Mouse (Mus musculus): ENCODE data around the gene Coq8a. TPM values are rescaled to one million over a fixed set of nuclear protein-coding genes. Genes with fewer than 3 reads are reported as not detected.

The Coq8a gene
- polyA plus RNA-seq, 1 experiment from 2014 or later = 5.4 TPM

DNA sequence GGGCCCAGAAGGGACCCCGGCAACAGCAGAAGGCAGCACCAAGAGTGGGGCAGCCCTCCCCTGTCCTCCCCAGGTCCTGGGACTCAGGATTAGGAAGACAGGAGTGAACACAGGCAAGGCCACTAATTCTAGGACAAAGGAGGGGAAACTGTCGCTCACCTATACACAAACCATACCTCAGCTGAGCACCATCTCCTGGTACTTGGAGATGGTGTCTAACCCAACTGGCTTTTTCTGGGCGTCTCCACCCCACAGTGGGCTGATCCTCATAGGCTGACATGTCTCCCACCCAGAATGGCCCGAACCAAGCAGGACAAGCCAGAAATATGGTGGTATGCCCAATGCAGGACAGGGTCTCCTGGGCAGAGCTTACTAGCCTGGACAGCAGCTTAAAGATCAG lies 26.8 kb downstream of the Coq8a start:
- no peak overlapping the region for H3K9ac ChIP-seq
- H3K4me2 ChIP-seq (replicated peaks) = no peak overlapping the region
- H3K27ac ChIP-seq = no peak overlapping the region
- ATAC-seq (ENCODE audit: insufficient number of reproducible peaks, insufficient read depth, low FRiP score, low TSS enrichment) = no peak
- H3K4me1 ChIP-seq = no peaks in the 10 kb centered on the region
- H3K4me3 ChIP-seq = no peak overlapping the region
- H3K27me3 ChIP-seq = no peaks in the 10 kb centered on the region
- no peaks in the 10 kb centered on the region for H3K36me3 ChIP-seq
- 85% methylated on average over 4 of the region's 4 CpGs for WGBS
- H3K9me3 ChIP-seq = no peaks in the 10 kb centered on the region

DNA sequence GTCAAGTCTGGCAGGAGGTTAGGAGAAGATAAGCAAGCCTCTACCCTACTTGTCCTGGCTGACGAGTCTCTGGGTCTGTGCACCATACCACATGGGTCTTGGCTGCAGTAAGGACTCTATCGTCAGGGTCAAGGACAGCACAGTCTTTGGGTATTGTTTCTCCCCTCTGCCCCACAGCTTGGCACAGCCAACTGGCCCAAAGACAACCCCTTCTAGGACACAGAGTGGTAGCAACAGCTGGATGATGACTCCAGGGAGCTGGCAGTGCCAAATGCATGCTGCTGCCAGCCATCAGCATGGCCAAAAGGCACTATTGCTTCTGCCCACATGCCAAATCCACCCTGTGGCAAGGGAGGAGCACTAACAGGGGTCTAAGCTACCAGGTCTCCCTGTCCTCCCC lies 27.5 kb downstream of the Coq8a start:
- H3K4me1 ChIP-seq = no peaks in the 10 kb centered on the region
- WGBS = 85% methylated on average over 2 of the region's 2 CpGs
- no peak overlapping the region for H3K27ac ChIP-seq
- no peak overlapping the region for H3K4me2 ChIP-seq (replicated peaks)
- peaks cover 2% of the 10 kb centered on the region; the same call in 1 of the 2 replicates for H3K36me3 ChIP-seq
- H3K9ac ChIP-seq = no peak overlapping the region
- H3K9me3 ChIP-seq = no peaks in the 10 kb centered on the region
- no peak for ATAC-seq (ENCODE audit: insufficient number of reproducible peaks, insufficient read depth, low FRiP score, low TSS enrichment)
- no peaks in the 10 kb centered on the region for H3K27me3 ChIP-seq
- no peak overlapping the region for H3K4me3 ChIP-seq

DNA sequence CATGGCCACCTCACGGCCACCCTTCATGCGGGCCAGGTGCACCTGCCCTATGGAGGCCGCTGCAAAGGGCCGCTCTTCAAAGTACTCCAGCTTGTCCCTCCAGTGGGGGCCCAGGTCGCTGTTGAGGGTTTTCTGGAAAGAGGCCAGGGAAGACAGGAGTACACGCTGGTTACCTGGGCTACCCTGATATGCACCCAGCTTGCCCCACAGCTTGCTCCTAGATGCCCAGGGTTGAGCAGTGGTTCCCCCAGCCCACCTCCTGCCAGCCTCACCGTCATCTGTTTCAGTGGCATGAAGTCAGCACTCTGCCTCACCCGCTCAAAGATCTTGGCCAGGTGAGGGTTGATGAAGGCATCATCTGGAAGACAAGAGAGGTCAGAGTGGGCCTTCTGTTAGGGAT lies 29.3 kb downstream of the Coq8a start:
- no peak overlapping the region for H3K9ac ChIP-seq
- H3K4me2 ChIP-seq (replicated peaks) = no peak overlapping the region
- no peaks in the 10 kb centered on the region for H3K4me1 ChIP-seq
- peaks cover 10% of the 10 kb centered on the region; the same call in 1 of the 2 replicates for H3K36me3 ChIP-seq
- no peak overlapping the region for H3K4me3 ChIP-seq
- H3K27me3 ChIP-seq = no peaks in the 10 kb centered on the region
- no peaks in the 10 kb centered on the region for H3K9me3 ChIP-seq
- 82% methylated on average over 8 of the region's 8 CpGs for WGBS
- no peak for ATAC-seq (ENCODE audit: insufficient number of reproducible peaks, insufficient read depth, low FRiP score, low TSS enrichment)
- H3K27ac ChIP-seq = no peak overlapping the region

DNA sequence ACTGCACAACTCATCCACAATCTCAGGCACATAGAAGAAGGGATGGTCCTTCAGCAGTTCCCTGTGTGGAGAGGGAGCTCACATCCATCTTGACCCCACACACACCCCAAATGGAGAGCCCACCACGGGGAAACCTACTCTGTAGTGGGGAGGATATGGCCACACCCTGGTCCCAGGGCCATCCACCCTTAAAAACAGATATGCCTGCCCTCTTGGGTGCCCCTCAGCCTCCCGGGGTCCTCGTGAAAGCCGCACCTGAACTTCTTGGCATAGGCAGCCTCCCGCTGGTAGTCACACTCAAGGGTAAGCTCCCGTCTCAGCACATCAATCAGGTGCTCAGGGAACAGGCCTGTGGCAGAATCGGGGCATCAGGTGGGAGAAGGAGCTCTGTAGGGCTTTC lies 30.2 kb downstream of the Coq8a start:
- Histone ChIP-seq H3K9ac (no peak overlapping the region), H3K27me3 (no peaks in the 10 kb centered on the region), H3K4me3 (no peak overlapping the region), H3K9me3 (no peaks in the 10 kb centered on the region), H3K36me3 (peaks cover 10% of the 10 kb centered on the region; the same call in 1 of the 2 replicates), H3K27ac (no peak overlapping the region), H3K4me1 (no peaks in the 10 kb centered on the region), H3K4me2 (replicated peaks) (no peak overlapping the region)
- ATAC-seq (ENCODE audit: insufficient number of reproducible peaks, insufficient read depth, low FRiP score, low TSS enrichment) = no peak
- WGBS = 89% methylated on average over 7 of the region's 7 CpGs

DNA sequence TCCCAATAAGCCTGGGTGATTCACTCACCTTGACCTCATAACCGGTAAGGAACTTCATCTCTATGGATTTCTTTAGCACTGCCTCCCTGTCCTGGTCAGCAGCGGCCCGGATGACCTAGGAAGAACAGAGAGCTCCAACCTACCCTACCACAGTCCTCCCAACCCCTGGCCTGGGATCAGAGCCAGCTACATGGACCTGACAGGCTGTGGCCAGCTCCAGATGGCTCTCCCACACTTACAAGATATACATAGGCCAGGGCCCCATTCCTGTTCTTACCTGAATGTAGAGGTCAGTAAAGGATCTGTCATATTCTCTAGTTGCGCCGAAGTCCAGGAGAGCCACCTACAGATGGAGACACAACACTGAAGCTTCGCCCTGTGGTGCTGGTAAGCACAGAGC lies 31.1 kb downstream of the Coq8a start:
- H3K27ac ChIP-seq = no peak overlapping the region
- H3K4me3 ChIP-seq = no peak overlapping the region
- 95% methylated on average over 6 of the region's 6 CpGs for WGBS
- H3K27me3 ChIP-seq = no peaks in the 10 kb centered on the region
- no peaks in the 10 kb centered on the region for H3K4me1 ChIP-seq
- no peak for ATAC-seq (ENCODE audit: insufficient number of reproducible peaks, insufficient read depth, low FRiP score, low TSS enrichment)
- no peak overlapping the region for H3K4me2 ChIP-seq (replicated peaks)
- H3K9ac ChIP-seq = no peak overlapping the region
- peaks cover 10% of the 10 kb centered on the region; the same call in 1 of the 2 replicates for H3K36me3 ChIP-seq
- no peaks in the 10 kb centered on the region for H3K9me3 ChIP-seq

DNA sequence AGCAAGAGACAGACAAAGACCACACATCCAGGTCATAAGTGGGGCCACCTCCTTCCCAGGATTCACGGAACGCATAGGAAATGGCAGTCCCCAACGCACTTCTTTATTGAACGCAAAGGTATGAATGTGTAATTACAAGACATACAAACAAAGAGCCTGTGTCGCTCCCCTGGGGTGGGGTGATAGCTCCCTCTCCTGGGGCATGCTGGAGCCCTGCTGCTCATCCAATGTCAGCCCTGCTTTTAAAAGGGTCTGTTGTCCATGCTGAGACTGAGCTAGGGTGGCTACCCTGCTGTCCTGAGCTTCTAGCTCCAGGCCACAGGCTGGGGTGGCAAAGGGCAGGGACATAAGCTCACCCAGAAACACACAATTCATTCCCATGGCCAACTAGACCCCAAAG lies 32.9 kb downstream of the Coq8a start:
- H3K9ac ChIP-seq = no peak overlapping the region
- WGBS = 80% methylated on average over 5 of the region's 5 CpGs

DNA sequence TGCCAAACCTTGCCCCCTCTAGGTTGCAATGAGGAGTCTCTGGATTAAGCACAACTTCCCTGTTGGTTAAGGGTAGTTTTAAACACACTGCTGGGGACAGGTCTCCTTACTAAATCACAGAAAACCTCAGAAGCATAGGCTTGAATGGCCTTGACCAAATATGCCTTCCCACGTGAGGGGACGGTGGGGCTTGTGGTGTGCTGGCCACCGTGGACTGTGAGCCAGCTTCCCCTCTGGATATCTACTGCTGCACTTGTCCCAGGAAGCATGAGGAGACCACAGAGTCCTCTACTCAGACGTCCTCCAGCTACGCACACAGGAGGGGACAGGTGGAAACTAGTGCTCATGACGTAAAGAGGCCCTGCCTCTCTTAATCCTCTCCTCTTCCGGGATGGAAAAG lies 36.4 kb downstream of the Coq8a start:
- Histone ChIP-seq H3K36me3 (peaks cover 28% of the 10 kb centered on the region), H3K4me2 (replicated peaks) (no peak overlapping the region), H3K9ac (no peak overlapping the region), H3K27ac (no peak overlapping the region), H3K4me3 (no peak overlapping the region), H3K9me3 (no peaks in the 10 kb centered on the region), H3K4me1 (no peaks in the 10 kb centered on the region), H3K27me3 (no peaks in the 10 kb centered on the region)
- WGBS = 72% methylated on average over 7 of the region's 7 CpGs
- ATAC-seq (ENCODE audit: insufficient number of reproducible peaks, insufficient read depth, low FRiP score, low TSS enrichment) = no peak

More for the DNA sequence above, 32.9 kb downstream of the Coq8a start:
- Histone ChIP-seq H3K4me2 (replicated peaks) (no peak overlapping the region), H3K27ac (no peak overlapping the region), H3K9me3 (no peaks in the 10 kb centered on the region), H3K36me3 (peaks cover 19% of the 10 kb centered on the region; the same call in 1 of the 2 replicates), H3K4me1 (no peaks in the 10 kb centered on the region), H3K4me3 (no peak overlapping the region), H3K27me3 (no peaks in the 10 kb centered on the region)
- ATAC-seq (ENCODE audit: insufficient number of reproducible peaks, insufficient read depth, low FRiP score, low TSS enrichment) = no peak

DNA sequence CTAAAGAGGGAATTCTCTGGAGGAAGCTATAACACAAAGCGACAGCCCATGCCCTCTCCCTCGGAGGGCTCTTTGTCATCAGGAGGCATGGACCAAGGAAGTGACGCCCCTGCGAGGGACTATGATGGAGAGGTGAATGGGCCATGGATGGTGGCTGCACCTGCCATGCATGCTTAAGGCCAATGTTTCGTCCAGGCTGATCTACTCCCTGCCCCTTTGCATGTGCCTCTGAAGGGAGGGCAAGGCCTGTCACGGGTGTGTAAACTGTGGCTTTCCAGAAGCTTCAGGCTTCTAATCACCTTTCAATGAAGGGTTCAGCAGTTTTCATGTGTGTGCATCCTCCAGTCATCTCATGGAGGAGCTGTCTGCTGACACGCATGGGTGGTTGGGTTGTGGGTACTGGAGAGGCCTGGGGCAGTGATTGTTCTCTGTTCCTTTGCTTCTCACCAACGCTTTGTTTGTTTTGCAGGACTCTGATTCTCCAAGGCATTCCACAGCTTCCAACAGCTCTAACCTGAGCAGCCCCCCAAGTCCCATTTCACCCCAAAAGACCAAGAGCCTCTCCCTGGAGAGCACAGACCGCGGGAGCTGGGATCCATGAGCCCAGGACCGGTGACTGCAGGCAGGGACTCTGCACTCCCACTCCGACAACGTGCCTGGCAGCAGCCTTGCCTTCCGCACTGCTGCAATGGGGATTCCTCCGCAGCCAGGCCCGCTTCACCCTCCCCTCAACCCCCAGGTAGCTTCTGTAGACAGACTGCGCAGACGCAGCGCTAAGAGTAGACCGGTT lies 37.6 kb downstream of the Coq8a start:
- H3K4me1 ChIP-seq = no peaks in the 10 kb centered on the region
- H3K27ac ChIP-seq = no peak overlapping the region
- 90% methylated on average over 20 of the region's 20 CpGs for WGBS
- no peak overlapping the region for H3K9ac ChIP-seq
- no peak for ATAC-seq (ENCODE audit: insufficient number of reproducible peaks, insufficient read depth, low FRiP score, low TSS enrichment)
- H3K27me3 ChIP-seq = no peaks in the 10 kb centered on the region
- H3K4me3 ChIP-seq = no peak overlapping the region
- H3K9me3 ChIP-seq = no peaks in the 10 kb centered on the region
- H3K36me3 ChIP-seq = peaks cover 30% of the 10 kb centered on the region
- no peak overlapping the region for H3K4me2 ChIP-seq (replicated peaks)

DNA sequence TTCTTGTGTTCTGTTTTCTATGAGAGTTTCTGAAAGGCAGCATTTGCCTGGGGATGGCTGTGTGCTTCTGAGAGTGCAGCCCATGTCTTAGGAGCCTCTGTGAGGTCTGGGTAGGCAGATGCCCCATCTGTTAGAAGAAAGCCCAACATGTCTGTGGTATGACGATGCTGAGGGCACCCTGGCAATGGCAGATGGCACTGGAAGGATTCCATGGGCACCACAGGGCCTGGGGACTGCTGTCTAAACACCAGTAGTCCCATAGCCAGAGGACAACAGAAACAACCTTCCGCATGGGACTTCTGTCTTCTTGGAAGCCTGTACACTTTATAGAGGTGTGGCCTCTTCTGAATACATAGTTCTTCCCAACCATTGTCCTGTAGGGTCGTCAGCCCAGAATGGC lies 38.2 kb downstream of the Coq8a start:
- WGBS = 86% methylated on average over 3 of the region's 3 CpGs

DNA sequence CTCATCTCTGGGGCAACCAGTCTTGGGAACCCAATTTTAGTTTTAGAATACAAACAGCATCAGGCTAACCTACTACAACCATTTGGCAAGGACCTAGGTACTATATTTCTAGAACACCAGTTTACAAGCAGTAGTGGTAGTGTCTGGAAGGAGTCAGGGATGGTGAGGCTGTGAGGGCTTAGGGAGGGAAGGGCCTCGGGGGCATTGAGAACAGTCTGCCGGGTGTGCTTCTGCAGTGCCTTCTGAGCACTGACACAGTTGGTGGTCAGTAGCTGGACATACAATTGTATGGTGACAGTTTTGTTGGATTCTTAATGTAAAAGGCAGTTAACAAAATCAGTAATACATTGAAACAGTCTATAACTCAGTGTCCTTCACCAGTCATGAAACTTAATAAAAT lies 38.9 kb downstream of the Coq8a start:
- no peak overlapping the region for H3K9ac ChIP-seq
- WGBS = 78% methylated on average over 2 of the region's 2 CpGs

More for the DNA sequence above, 38.2 kb downstream of the Coq8a start:
- no peaks in the 10 kb centered on the region for H3K27me3 ChIP-seq
- no peak overlapping the region for H3K27ac ChIP-seq
- no peak overlapping the region for H3K4me2 ChIP-seq (replicated peaks)
- no peak overlapping the region for H3K9ac ChIP-seq
- no peaks in the 10 kb centered on the region for H3K4me1 ChIP-seq
- ATAC-seq (ENCODE audit: insufficient number of reproducible peaks, insufficient read depth, low FRiP score, low TSS enrichment) = no peak
- no peak overlapping the region for H3K4me3 ChIP-seq
- H3K9me3 ChIP-seq = no peaks in the 10 kb centered on the region
- H3K36me3 ChIP-seq = peaks cover 26% of the 10 kb centered on the region

DNA sequence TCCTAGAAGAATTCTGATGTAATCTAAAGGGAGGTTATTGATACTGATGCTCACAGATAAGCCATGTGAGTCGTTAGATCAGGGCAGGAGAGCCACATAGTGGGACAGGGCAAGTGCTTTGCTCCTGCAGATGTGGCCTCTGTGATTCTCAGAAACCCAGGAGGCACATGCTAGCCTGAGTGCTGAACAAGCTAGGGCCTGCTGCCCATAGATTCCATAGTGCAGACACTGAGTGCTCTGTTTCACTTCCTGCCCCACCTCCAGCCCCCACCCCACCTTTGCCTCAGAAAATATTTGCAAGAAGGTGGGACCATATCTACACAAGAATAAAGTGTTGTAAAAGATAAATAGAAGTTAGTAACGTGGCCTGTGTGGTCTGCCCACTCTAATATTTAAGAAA lies 40.8 kb downstream of the Coq8a start:
- 62% methylated on average over 2 of the region's 2 CpGs for WGBS
- Histone ChIP-seq H3K27ac (no peak overlapping the region), H3K9me3 (no peaks in the 10 kb centered on the region), H3K36me3 (peaks cover 23% of the 10 kb centered on the region), H3K9ac (no peak overlapping the region), H3K4me1 (no peaks in the 10 kb centered on the region), H3K4me2 (replicated peaks) (no peak overlapping the region), H3K4me3 (no peak overlapping the region), H3K27me3 (no peaks in the 10 kb centered on the region)
- ATAC-seq (ENCODE audit: insufficient number of reproducible peaks, insufficient read depth, low FRiP score, low TSS enrichment) = no peak

More for the DNA sequence above, 38.9 kb downstream of the Coq8a start:
- H3K9me3 ChIP-seq = no peaks in the 10 kb centered on the region
- no peak overlapping the region for H3K27ac ChIP-seq
- no peaks in the 10 kb centered on the region for H3K27me3 ChIP-seq
- no peaks in the 10 kb centered on the region for H3K4me1 ChIP-seq
- H3K4me2 ChIP-seq (replicated peaks) = no peak overlapping the region
- no peak overlapping the region for H3K4me3 ChIP-seq
- H3K36me3 ChIP-seq = peaks cover 23% of the 10 kb centered on the region
- ATAC-seq (ENCODE audit: insufficient number of reproducible peaks, insufficient read depth, low FRiP score, low TSS enrichment) = no peak

DNA sequence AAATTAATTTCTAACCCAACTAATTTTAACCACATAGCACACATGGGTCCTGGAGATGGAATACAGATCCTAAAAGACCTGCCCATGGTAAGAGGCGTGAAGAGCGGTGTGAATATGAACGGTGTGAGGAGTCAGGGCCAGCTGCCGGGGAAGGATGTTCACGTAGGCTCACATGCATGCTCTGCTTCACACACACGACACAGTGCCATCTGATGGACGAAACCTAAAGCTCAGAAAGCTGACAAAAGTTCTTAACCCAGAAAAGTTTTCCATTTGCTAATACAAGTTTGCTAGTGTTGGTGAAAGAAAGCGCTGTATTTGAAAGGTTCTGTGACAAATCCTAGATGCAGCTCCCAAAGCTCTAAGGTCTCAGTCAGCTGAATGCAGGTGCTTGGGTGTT lies 48.2 kb downstream of the Coq8a start:
- Histone ChIP-seq H3K36me3 (peaks cover 28% of the 10 kb centered on the region), H3K4me2 (replicated peaks) (no peak overlapping the region), H3K9ac (no peak overlapping the region), H3K4me1 (no peaks in the 10 kb centered on the region), H3K27ac (no peak overlapping the region), H3K4me3 (no peak overlapping the region), H3K27me3 (no peaks in the 10 kb centered on the region), H3K9me3 (no peaks in the 10 kb centered on the region)
- no peak for ATAC-seq (ENCODE audit: insufficient number of reproducible peaks, insufficient read depth, low FRiP score, low TSS enrichment)
- 82% methylated on average over 8 of the region's 8 CpGs for WGBS
